Mouse (Mus musculus) fat pad, adult 2 months (tissue): ENCODE measurements around the gene Celf2.

Experiments
- DNase-seq: peaks from one replicate; pipeline ENCODE4 v3.0.0-alpha.2; 2011; ENCODE audit warnings: low read depth, low spot score; ENCODE audit errors: extremely low read depth

Celf2 gene

GRCm38 (mm10) chr2:7395473-7395872 lies 113.9 kb downstream of the Celf2 start:
- DNase-seq, result no peak

- no peak for DNase-seq
These were observed 116.9 kb downstream of the Celf2 start for GRCm38 (mm10) chr2:7392500-7392899.

GRCm38 (mm10) chr2:7389264-7389663 lies 120.1 kb downstream of the Celf2 start:
- no peak for DNase-seq

GRCm38 (mm10) chr2:7378736-7379135 lies 130.6 kb downstream of the Celf2 start:
- DNase-seq, result no peak

GRCm38 (mm10) chr2:7377878-7378277 lies 131.5 kb downstream of the Celf2 start:
- DNase-seq, result no peak

- no peak for DNase-seq
These were observed 141.6 kb downstream of the Celf2 start for GRCm38 (mm10) chr2:7367738-7368137.

GRCm38 (mm10) chr2:7359557-7359956 lies 149.8 kb downstream of the Celf2 start:
- no peak for DNase-seq

- DNase-seq, result no peak
These were observed 150.5 kb downstream of the Celf2 start for GRCm38 (mm10) chr2:7358816-7359215.

GRCm38 (mm10) chr2:7351234-7351633 lies 158.1 kb downstream of the Celf2 start:
- no peak for DNase-seq

GRCm38 (mm10) chr2:7346703-7347461 lies 162.5 kb downstream of the Celf2 start:
- DNase-seq, result no peak

GRCm38 (mm10) chr2:7344951-7345350 lies 164.4 kb downstream of the Celf2 start:
- no peak for DNase-seq

- DNase-seq, result no peak
These were observed 166.4 kb downstream of the Celf2 start for GRCm38 (mm10) chr2:7342911-7343478.

- DNase-seq, result no peak
These were observed 174.5 kb downstream of the Celf2 start for GRCm38 (mm10) chr2:7334846-7335245.

- DNase-seq, result no peak
These were observed 181.1 kb downstream of the Celf2 start for GRCm38 (mm10) chr2:7328018-7328899.

- DNase-seq, result no peak
These were observed 189.6 kb downstream of the Celf2 start for GRCm38 (mm10) chr2:7319760-7320159.

- DNase-seq, result no peak
These were observed 197.6 kb downstream of the Celf2 start for GRCm38 (mm10) chr2:7311776-7312175.

- DNase-seq, result no peak
These were observed 198.6 kb downstream of the Celf2 start for GRCm38 (mm10) chr2:7310840-7311182.

GRCm38 (mm10) chr2:7310129-7310839 lies 199.1 kb downstream of the Celf2 start:
- DNase-seq, result no peak

GRCm38 (mm10) chr2:7309324-7309723 lies 200.0 kb downstream of the Celf2 start:
- DNase-seq, result no peak

GRCm38 (mm10) chr2:7308731-7309130 lies 200.6 kb downstream of the Celf2 start:
- DNase-seq, result no peak

- no peak for DNase-seq
These were observed 221.9 kb downstream of the Celf2 start for GRCm38 (mm10) chr2:7287434-7287833.
